Mouse (Mus musculus): ENCODE measurements around the gene Plxdc2.
"Not testable (repeated sequence)": the region's sequence is repeated elsewhere in the genome, so short reads cannot be mapped to it uniquely, and the experiment has no call there.

Plxdc2 gene

GRCm38 (mm10) chr2:16769149-16769548 lies 413.0 kb downstream of the Plxdc2 start:
- not testable (repeated sequence) for DNase-seq

GRCm38 (mm10) chr2:16773398-16774113 lies 417.5 kb downstream of the Plxdc2 start:
- DNase-seq = peak; percentile 15 to 17

- no peak for DNase-seq
Observed at GRCm38 (mm10) chr2:16774114-16774433, 418.0 kb downstream of the Plxdc2 start.

GRCm38 (mm10) chr2:16795283-16795682 lies 439.2 kb downstream of the Plxdc2 start:
- DNase-seq = no peak
